Mouse (Mus musculus) stomach, postnatal 0 days (tissue): ENCODE results near the gene Pts. TPM values are rescaled to one million over a fixed set of nuclear protein-coding genes. Genes with fewer than 3 reads are reported as not detected.

Experiments
- ATAC-seq: fragments of 200-750 bp; cut with Nextera tagmentation; 2 replicates; pipeline ENCODE4 v1.8.0; 2017; ENCODE audit not compliant: low FRiP score, low TSS enrichment
- DNase-seq: peaks from one replicate; pipeline ENCODE4 v3.0.0-alpha.2; 2016; ENCODE audit warnings: low spot score
- H3K27ac ChIP-seq: fragments of 300-500 bp; sonication (generic); replicated peaks from 2 replicates; pipeline ENCODE4 v1.5.1; 2014; ENCODE audit warnings: mild to moderate bottlenecking, control low read depth
- H3K27me3 ChIP-seq: fragments of 300-500 bp; sonication (generic); 2 replicates; pipeline ENCODE4 v1.6.1; 2014; ENCODE audit warnings: low read length; ENCODE audit not compliant: control insufficient read depth, insufficient read depth
- H3K36me3 ChIP-seq: fragments of 300-500 bp; sonication (generic); 2 replicates; pipeline ENCODE4 v1.6.1; 2014; ENCODE audit warnings: low read length, mixed read lengths; ENCODE audit not compliant: control insufficient read depth, insufficient read depth
- H3K4me1 ChIP-seq: fragments of 300-500 bp; sonication (generic); replicated peaks from 2 replicates; pipeline ENCODE4 v1.6.1; 2014; ENCODE audit warnings: antibody characterized with exemption; ENCODE audit not compliant: control insufficient read depth, insufficient read depth
- H3K4me2 ChIP-seq: fragments of 300-500 bp; sonication (generic); replicated peaks from 2 replicates; pipeline ENCODE4 v1.6.1; 2014; ENCODE audit warnings: low read depth, mild to moderate bottlenecking, control low read depth, moderate library complexity
- H3K4me3 ChIP-seq: fragments of 300-500 bp; sonication (generic); 2 replicates; pipeline ENCODE4 v1.5.1; 2014; ENCODE audit warnings: low read depth, low read length, control low read depth
- H3K9ac ChIP-seq: fragments of 300-500 bp; sonication (generic); 2 replicates; pipeline ENCODE4 v1.6.1; 2014; ENCODE audit warnings: mild to moderate bottlenecking, low read length, control low read depth, mixed read lengths
- H3K9me3 ChIP-seq: fragments of 300-500 bp; sonication (generic); 2 replicates; pipeline ENCODE4 v1.6.1; 2016; ENCODE audit warnings: low read length; ENCODE audit not compliant: control insufficient read depth
- CTCF ChIP-seq: IDR thresholded peaks from 2 replicates; pipeline ENCODE4 v1.5.1; 2016; ENCODE audit warnings: antibody characterized with exemption, low read depth, mild to moderate bottlenecking, moderate library complexity
- EP300 ChIP-seq: optimal IDR thresholded peaks from 2 replicates; pipeline ENCODE3; 2016; ENCODE audit warnings: antibody characterized with exemption
- WGBS: fragments of 180-500 bp; shearing (Covaris S2); extraction: QIAGEN DNeasy Blood & Tissue Kit; methylation state at CpG from one replicate; pipeline ENCODE4 v1.1.7; 2014; 5-methylcytosine and 5-hydroxymethylcytosine counted together
- polyA plus RNA-seq: library from polyadenylated mRNA; unstranded; fragments of >200 nt; fragmentation: Nextera tagmentation; extraction: Ambion mirVana; gene quantifications from 2 replicates; pipeline ENCODE4 v1.2.1, GENCODE M21; 2015

Pts gene
- polyA plus RNA-seq, 1 experiment from 2014 or later = 83.8 TPM

DNA sequence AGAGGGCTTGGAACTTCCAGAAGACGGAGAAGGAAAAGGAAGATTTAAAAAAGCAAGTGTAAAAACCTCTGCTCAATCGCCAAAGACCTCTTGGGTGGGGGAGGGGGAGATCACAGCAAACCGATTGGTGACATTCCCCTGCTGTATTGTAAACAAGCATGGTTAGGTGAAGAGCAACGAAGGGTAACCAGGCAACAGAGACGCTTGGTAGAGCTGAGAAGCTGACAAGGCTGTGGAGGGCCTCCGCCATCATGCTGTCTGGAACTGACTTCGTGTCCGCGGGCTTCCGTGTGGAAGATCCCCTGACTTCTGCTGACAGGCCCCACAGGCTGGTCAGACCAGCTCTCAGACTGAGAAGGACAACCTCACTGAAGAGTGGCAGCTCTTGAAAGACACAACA lies 43.0 kb downstream of the Pts start:
- DNase-seq = no peak
- WGBS = 17% methylated on average over 10 of the region's 10 CpGs
- TF ChIP-seq EP300 = no peak
- no peak for TF ChIP-seq CTCF

DNA sequence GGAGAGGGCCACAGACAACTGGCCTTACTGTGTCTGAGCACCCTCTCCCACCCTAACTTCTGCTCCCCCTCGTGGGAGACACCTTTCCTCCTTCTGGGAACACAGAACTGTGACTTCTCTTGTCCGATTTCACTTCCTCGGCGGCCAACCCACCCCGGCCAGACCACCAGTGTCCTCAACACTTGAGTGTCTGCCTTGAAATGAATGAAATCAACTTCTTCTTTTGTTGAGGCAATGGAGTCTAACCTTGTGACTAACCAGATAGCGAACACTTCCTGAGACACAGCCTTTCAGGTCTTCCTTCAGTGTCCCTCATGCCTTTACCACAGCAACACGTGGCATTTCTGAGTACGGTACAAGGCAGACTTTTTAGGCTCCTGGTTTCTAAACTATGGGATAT lies 45.8 kb downstream of the Pts start:
- no peaks in the 10 kb centered on the region for H3K4me1 ChIP-seq
- H3K4me2 ChIP-seq = no peak overlapping the region
- no peaks in the 10 kb centered on the region for H3K9me3 ChIP-seq
- no peaks in the 10 kb centered on the region for H3K36me3 ChIP-seq
- DNase-seq (no peak), ATAC-seq (no peak)
- H3K27me3 ChIP-seq = no peaks in the 10 kb centered on the region
- TF ChIP-seq EP300 = no peak
- TF ChIP-seq CTCF = no peak
- 88% methylated on average over 8 of the region's 8 CpGs for WGBS
- no peak overlapping the region for H3K27ac ChIP-seq
- H3K4me3 ChIP-seq = no peak overlapping the region
- H3K9ac ChIP-seq = no peak overlapping the region

More for the DNA sequence above, 43.0 kb downstream of the Pts start:
- H3K4me2 ChIP-seq = no peak overlapping the region
- H3K4me1 ChIP-seq = no peaks in the 10 kb centered on the region
- H3K36me3 ChIP-seq = no peaks in the 10 kb centered on the region
- H3K27me3 ChIP-seq = no peaks in the 10 kb centered on the region
- no peak overlapping the region for H3K4me3 ChIP-seq
- no peaks in the 10 kb centered on the region for H3K9me3 ChIP-seq
- no peak for ATAC-seq
- no peak overlapping the region for H3K27ac ChIP-seq
- no peak overlapping the region for H3K9ac ChIP-seq

DNA sequence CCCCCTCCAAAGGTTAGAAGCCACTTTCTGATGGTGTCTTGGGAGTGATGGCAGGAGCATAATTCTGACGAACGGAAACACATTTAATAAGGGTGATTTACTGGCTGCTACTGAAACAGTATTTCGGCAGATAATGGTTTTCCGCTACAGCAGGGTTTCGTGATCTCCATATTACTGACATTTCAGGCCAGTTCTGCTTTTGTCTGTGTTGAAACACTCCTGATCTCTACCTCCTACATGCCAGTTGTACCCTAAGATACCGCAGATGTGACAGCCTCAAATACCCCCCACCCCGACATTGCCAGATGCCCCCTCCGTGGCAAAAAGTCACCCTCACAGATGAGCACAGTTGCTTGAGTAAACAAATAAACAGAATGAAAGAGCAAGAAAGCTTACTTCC lies 49.0 kb downstream of the Pts start:
- no peaks in the 10 kb centered on the region for H3K9me3 ChIP-seq
- H3K27ac ChIP-seq = no peak overlapping the region
- H3K36me3 ChIP-seq = no peaks in the 10 kb centered on the region
- no peak for TF ChIP-seq CTCF
- TF ChIP-seq EP300 = no peak
- no peak overlapping the region for H3K4me3 ChIP-seq
- H3K4me2 ChIP-seq = no peak overlapping the region
- H3K4me1 ChIP-seq = no peaks in the 10 kb centered on the region
- 42% methylated on average over 8 of the region's 8 CpGs for WGBS
- DNase-seq (no peak), ATAC-seq (no peak)
- H3K9ac ChIP-seq = no peak overlapping the region
- no peaks in the 10 kb centered on the region for H3K27me3 ChIP-seq

DNA sequence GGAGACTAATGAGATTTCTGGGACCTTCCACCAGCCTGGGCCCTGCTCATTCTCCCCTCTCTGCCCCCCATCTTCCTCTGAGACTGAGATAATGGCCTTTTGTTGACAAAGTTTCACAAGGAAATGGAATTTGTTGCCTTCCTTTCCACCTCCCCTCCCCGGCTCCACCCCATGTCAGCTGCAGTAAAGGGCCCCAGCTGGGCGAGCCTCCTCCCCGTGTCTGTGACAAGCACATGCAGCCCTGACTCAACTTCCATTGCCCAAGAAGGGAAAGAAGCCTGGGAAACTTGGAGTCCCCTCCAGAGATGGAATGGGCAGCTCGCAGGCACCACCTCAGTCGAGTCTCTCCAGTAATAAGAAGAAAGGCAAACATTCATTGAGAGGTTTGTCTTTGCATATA lies 49.7 kb downstream of the Pts start:
- WGBS = 17% methylated on average over 5 of the region's 5 CpGs
- Histone ChIP-seq H3K9ac (no peak overlapping the region), H3K4me3 (no peak overlapping the region), H3K36me3 (no peaks in the 10 kb centered on the region), H3K4me1 (no peaks in the 10 kb centered on the region), H3K27ac (no peak overlapping the region), H3K4me2 (no peak overlapping the region), H3K9me3 (no peaks in the 10 kb centered on the region), H3K27me3 (no peaks in the 10 kb centered on the region)
- DNase-seq (peak; percentile 64), ATAC-seq (peak; percentile 55; the same call in 1 of the 2 replicates)
- TF ChIP-seq CTCF (no peak), EP300 (no peak)

DNA sequence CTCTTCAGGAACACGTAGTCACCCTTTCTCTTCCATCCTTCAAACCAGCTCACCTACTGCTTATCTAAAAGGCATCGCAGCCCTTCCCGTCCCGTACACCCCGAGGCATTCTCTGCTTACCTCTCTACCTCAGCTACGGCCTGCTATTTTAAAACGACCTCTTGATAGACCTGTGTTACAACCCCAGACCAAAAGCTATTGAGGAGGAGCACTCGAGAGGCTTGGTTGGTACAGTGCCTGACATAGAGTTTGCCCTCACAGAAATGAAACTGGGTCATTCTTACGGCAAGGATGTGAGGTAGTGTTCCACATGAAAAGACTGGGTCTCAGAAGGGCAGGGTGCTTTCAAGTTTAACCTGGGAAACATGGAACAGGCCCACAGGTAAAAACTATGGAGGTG lies 51.3 kb downstream of the Pts start:
- DNase-seq (no peak), ATAC-seq (no peak)
- no peaks in the 10 kb centered on the region for H3K36me3 ChIP-seq
- H3K27ac ChIP-seq = no peak overlapping the region; the same call in 1 of the 2 replicates
- 78% methylated on average over 9 of the region's 9 CpGs for WGBS
- TF ChIP-seq EP300 = no peak
- TF ChIP-seq CTCF = no peak
- no peaks in the 10 kb centered on the region for H3K9me3 ChIP-seq
- no peak overlapping the region for H3K4me3 ChIP-seq
- H3K27me3 ChIP-seq = no peaks in the 10 kb centered on the region
- H3K4me2 ChIP-seq = no peak overlapping the region
- no peaks in the 10 kb centered on the region for H3K4me1 ChIP-seq
- H3K9ac ChIP-seq = no peak overlapping the region

DNA sequence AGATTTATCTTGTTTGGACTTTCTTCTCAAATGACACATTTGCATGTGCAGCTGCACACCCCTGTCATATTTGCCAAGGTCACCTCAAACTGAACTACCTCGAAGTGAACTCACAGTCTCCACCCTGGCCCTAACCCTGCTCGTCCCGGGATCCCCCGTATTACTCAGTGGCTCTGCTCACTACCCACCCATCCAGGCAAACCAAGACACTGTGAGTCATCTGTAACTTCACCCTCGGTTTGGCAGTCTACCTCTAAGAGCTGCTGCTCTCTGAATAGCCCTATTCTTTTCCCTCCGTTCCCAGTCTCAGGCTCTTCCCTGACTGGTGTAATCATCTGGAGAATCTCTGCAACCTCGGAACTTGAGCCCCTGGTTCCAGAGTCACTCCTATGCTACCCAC lies 51.9 kb downstream of the Pts start:
- Histone ChIP-seq H3K27me3 (no peaks in the 10 kb centered on the region), H3K4me2 (no peak overlapping the region), H3K9me3 (no peaks in the 10 kb centered on the region), H3K4me3 (no peak overlapping the region), H3K36me3 (no peaks in the 10 kb centered on the region), H3K4me1 (no peaks in the 10 kb centered on the region), H3K9ac (no peak overlapping the region), H3K27ac (no peak overlapping the region)
- TF ChIP-seq EP300 = no peak
- TF ChIP-seq CTCF = no peak
- ATAC-seq = peak; percentile 74
- DNase-seq = no peak
- 44% methylated on average over 7 of the region's 7 CpGs for WGBS
